Mouse (Mus musculus): ENCODE measurements at regions not wholly inside any gene's neighbourhood (a gene's known extent, or its start where the extent isn't known, plus 50 kb on each side); places are given as distances from the start of the nearest gene placed in this dataset.

GRCm38 (mm10) chr4:33588127-33588526 lies 278.0 kb downstream of the Rngtt start:
- H3K4me3 ChIP-seq (ENCODE audit: insufficient read depth, low read length) = no peak overlapping the region
- no peak overlapping the region for H3K27ac ChIP-seq (ENCODE audit: insufficient read depth, low read length)
- peaks cover under 1% of the 10 kb centered on the region; the same call in 1 of the 2 replicates for H3K4me1 ChIP-seq (ENCODE audit: control insufficient read depth, insufficient read depth, low read length)
- no peak for TF ChIP-seq CTCF (IDR thresholded peaks at IDR 0.05; ENCODE audit: extremely low read depth, insufficient read depth, low read length)
- TF ChIP-seq POLR2A (IDR thresholded peaks at IDR 0.05; ENCODE audit: extremely low read depth, insufficient read depth, low read length) = no peak

DNA sequence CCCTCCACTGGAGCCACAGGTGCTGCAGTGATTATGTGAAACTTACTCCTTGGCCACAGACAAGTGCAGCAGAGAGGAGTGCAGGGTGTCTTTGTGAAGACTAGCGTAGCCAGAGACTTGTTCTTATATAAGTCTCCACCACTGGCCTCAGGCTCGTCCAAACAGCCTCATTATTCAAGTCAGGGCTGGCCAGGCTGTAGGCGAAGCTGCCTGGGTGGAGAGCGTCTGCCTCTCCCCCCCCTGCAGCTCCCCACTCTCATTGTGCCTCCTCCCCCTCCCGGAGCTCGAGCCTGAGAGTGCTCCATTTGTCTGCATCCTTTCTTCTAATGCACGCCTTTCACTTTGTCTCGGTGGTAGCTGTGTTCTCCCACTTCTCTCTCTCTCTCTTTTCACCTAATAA lies 279.1 kb downstream of the Rngtt start:
- Histone ChIP-seq H3K27ac (ENCODE audit: insufficient read depth, low read length) (no peak overlapping the region), H3K4me3 (ENCODE audit: insufficient read depth, low read length) (no peak overlapping the region), H3K4me1 (ENCODE audit: control insufficient read depth, insufficient read depth, low read length) (no peaks in the 10 kb centered on the region)
- TF ChIP-seq POLR2A (IDR thresholded peaks at IDR 0.05; ENCODE audit: extremely low read depth, insufficient read depth, low read length) = no peak
- no peak for TF ChIP-seq CTCF (IDR thresholded peaks at IDR 0.05; ENCODE audit: extremely low read depth, insufficient read depth, low read length)

DNA sequence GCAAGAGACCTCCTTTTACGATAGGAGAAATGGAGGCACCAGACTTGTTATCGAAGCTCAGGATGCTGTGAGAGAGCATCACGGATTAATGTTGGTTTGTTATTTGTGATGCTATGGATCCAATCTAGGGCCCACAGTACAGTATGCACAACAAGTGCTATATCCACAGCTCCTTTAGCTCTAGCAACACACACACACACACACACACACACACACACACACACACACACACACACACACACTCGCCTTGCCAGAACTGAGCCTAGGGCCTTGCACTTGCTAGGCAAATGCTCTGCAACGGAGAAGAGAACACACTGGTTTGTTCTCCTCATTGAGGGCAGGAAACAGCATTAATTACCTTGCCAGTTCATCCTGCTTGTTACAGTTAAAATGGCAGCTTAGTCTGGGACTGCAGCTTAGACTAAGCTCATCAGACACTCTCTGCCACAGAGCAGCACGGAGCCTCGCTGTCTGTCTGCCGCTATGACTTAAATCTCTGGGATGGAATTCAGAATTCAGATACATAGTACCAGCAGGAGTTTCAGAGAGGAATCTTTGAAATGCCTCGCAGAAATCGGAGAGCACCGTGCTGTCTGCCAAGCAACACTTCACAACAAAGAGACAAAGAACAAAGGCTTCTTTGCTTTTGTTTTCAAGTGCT lies 285.0 kb downstream of the Rngtt start:
- Histone ChIP-seq H3K27ac (ENCODE audit: insufficient read depth, low read length) (no peak overlapping the region), H3K4me3 (ENCODE audit: insufficient read depth, low read length) (no peak overlapping the region), H3K4me1 (ENCODE audit: control insufficient read depth, insufficient read depth, low read length) (no peaks in the 10 kb centered on the region)
- no peak for TF ChIP-seq POLR2A (IDR thresholded peaks at IDR 0.05; ENCODE audit: extremely low read depth, insufficient read depth, low read length)
- no peak for TF ChIP-seq CTCF (IDR thresholded peaks at IDR 0.05; ENCODE audit: extremely low read depth, insufficient read depth, low read length)

DNA sequence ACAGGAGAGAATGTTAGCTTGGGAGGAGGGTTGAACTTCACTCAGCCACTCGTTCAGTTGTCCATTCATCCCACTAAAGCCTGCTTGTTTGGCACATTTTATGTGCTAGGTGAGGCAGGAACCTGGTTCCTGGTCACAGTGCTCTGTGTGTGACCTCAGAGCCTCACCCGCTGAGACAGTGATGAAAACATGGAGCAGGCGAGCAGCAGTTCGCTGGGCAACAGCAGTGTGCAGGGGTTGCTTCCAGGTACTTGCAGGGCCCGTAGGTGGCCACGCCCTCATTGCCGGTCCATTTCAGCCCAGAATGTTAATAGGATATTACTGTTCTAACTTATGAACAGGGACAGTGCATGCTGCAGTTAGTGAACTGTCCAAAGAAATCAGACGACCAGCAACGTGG lies 285.7 kb downstream of the Rngtt start:
- Histone ChIP-seq H3K4me1 (ENCODE audit: control insufficient read depth, insufficient read depth, low read length) (no peaks in the 10 kb centered on the region), H3K27ac (ENCODE audit: insufficient read depth, low read length) (no peak overlapping the region), H3K4me3 (ENCODE audit: insufficient read depth, low read length) (no peak overlapping the region)
- TF ChIP-seq POLR2A (IDR thresholded peaks at IDR 0.05; ENCODE audit: extremely low read depth, insufficient read depth, low read length) (no peak), CTCF (IDR thresholded peaks at IDR 0.05; ENCODE audit: extremely low read depth, insufficient read depth, low read length) (no peak)

- Histone ChIP-seq H3K27ac (ENCODE audit: insufficient read depth, low read length) (no peak overlapping the region), H3K4me1 (ENCODE audit: control insufficient read depth, insufficient read depth, low read length) (no peaks in the 10 kb centered on the region), H3K4me3 (ENCODE audit: insufficient read depth, low read length) (no peak overlapping the region)
- TF ChIP-seq POLR2A (IDR thresholded peaks at IDR 0.05; ENCODE audit: extremely low read depth, insufficient read depth, low read length) (no peak), CTCF (IDR thresholded peaks at IDR 0.05; ENCODE audit: extremely low read depth, insufficient read depth, low read length) (no peak)
Measured at GRCm38 (mm10) chr4:33599966-33600365, 289.9 kb downstream of the Rngtt start.

DNA sequence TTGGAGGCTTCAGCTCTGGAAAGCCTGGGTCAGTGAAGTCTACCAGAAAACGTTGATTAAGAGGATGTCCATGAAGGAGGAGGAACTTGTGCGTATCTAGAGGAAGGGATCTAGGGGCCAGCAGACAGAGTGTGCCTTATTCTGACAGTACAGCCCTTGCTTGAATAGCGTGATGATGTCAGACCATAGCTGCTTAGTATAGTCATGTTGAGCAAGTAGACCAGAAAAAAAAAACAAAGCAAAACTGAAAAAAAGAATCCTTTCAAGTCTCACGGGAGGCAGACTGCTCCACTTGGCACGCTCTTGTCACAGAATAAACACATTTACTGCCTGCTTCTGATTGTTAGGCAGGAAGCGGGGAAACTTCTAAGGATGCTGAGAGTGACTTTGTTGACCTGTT lies 290.7 kb downstream of the Rngtt start:
- Histone ChIP-seq H3K27ac (ENCODE audit: insufficient read depth, low read length) (no peak overlapping the region), H3K4me1 (ENCODE audit: control insufficient read depth, insufficient read depth, low read length) (no peaks in the 10 kb centered on the region), H3K4me3 (ENCODE audit: insufficient read depth, low read length) (no peak overlapping the region)
- TF ChIP-seq POLR2A (IDR thresholded peaks at IDR 0.05; ENCODE audit: extremely low read depth, insufficient read depth, low read length) (no peak), CTCF (IDR thresholded peaks at IDR 0.05; ENCODE audit: extremely low read depth, insufficient read depth, low read length) (no peak)

DNA sequence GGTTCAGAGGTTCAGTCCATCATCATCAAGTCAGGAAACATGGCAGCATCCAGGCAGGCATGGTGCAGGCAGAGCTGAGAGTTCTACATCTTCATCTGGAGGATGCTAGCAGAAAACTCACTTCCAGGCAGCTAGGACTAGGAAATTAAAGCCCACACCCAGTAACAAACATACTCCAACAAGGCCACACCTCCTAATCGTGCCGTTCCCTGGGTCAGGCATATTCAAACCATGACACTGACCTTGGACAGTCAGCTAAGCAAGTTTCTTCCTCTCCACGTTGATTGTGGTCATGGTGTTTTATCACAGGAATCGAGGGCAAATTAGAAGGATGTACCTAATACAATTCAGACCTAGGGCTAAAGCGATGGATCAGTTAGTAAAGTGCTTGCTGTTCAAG lies 294.5 kb downstream of the Rngtt start:
- H3K4me3 ChIP-seq (ENCODE audit: insufficient read depth, low read length) = no peak overlapping the region
- TF ChIP-seq CTCF (IDR thresholded peaks at IDR 0.05; ENCODE audit: extremely low read depth, insufficient read depth, low read length) (no peak), POLR2A (IDR thresholded peaks at IDR 0.05; ENCODE audit: extremely low read depth, insufficient read depth, low read length) (no peak)
- H3K4me1 ChIP-seq (ENCODE audit: control insufficient read depth, insufficient read depth, low read length) = no peaks in the 10 kb centered on the region

GRCm38 (mm10) chr4:33639821-33640575 lies 284.4 kb upstream of the Cnr1 start:
- Histone ChIP-seq H3K4me1 (ENCODE audit: control insufficient read depth, insufficient read depth, low read length) (no peaks in the 10 kb centered on the region), H3K4me3 (ENCODE audit: insufficient read depth, low read length) (no peak overlapping the region), H3K27ac (ENCODE audit: insufficient read depth, low read length) (no peak overlapping the region)
- no peak for TF ChIP-seq CTCF (IDR thresholded peaks at IDR 0.05; ENCODE audit: extremely low read depth, insufficient read depth, low read length)

More for the DNA sequence above, 294.5 kb downstream of the Rngtt start:
- H3K27ac ChIP-seq (ENCODE audit: insufficient read depth, low read length) = no peak overlapping the region

DNA sequence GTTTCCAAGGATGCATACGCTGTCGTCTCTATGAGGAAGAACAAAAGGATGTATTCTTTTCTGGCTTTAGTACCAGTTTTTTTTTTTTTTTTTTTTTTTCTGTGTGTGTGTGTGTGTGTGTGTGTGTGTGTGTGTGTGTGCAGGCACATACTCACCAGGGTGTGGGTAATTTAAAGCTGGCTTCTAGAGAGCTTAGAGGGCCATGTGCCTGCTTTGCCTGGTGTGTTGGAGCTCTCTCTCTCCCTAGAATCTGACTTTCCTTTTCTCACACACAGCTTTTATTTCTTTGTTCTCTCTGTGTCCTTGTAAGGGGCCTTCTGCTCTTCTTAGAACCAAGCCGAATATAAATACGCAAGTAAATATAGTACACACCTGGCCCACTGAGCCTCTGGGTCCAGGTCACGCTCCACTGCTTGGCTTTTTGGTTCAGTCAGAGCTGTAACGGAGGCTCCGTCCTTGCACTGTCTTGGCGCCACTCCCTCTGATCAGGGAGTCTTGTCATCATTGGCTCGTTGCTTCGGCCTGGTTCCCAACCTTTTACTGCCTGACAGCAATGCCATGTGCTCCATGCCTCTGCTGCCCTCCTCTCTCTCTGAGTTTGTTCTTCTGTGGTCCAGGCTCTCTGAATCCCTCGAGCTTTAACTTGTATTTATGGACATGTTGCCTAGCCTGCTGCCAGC lies 283.7 kb upstream of the Cnr1 start:
- H3K4me3 ChIP-seq (ENCODE audit: insufficient read depth, low read length) = no peak overlapping the region
- no peaks in the 10 kb centered on the region for H3K4me1 ChIP-seq (ENCODE audit: control insufficient read depth, insufficient read depth, low read length)
- H3K27ac ChIP-seq (ENCODE audit: insufficient read depth, low read length) = no peak overlapping the region
- no peak for TF ChIP-seq POLR2A (IDR thresholded peaks at IDR 0.05; ENCODE audit: extremely low read depth, insufficient read depth, low read length)
- TF ChIP-seq CTCF (IDR thresholded peaks at IDR 0.05; ENCODE audit: extremely low read depth, insufficient read depth, low read length) = no peak

Measured in cortical plate, adult 2 months (tissue).